Mouse (Mus musculus): ENCODE measurements around the gene Dgkk.

DNA sequence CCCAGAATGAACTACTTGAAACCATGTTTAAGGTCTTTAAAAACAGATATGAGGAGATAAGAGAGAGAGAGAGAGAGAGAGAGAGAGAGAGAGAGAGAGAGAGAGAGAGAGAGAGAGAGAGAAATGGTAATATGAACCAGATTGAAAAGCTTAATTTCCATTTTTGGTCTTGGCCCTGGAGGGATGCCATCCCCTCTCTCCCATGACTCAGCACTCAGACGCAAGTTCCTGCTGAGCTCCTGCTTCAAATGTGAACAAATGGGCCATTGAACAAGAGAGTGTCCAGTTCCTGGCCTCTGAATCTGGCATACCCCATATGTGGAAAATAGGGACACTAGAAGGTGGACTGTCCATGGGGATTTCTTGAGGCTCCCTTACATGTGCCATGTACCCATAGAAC, 192.8 kb downstream of the Dgkk start:
- TF ChIP-seq GATA1 (IDR thresholded peaks at IDR 0.05; ENCODE audit: borderline replicate concordance, low read length), result no peak
- TF ChIP-seq CTCF (IDR thresholded peaks at IDR 0.05; ENCODE audit: low read depth, low read length), result no peak
- no peak for TF ChIP-seq TAL1 (conservative IDR thresholded peaks at IDR 0.05; ENCODE audit: low read depth, low read length)
- no peak for TF ChIP-seq GATA2 (IDR thresholded peaks at IDR 0.05; ENCODE audit: borderline replicate concordance, low read depth, low read length)

Data from G1E (cell line).